Mouse (Mus musculus) limb, embryonic 12.5 days (tissue): ENCODE measurements around the gene Fry. TPM values are rescaled to one million over a fixed set of nuclear protein-coding genes. Genes with fewer than 3 reads are reported as not detected.

Experiments
- ATAC-seq: fragments of 200-750 bp; cut with Nextera tagmentation; 2 replicates; pipeline ENCODE4 v1.8.0; 2017; ENCODE audit warnings: low read depth, moderate TSS enrichment; ENCODE audit not compliant: insufficient number of reproducible peaks, insufficient read depth, low FRiP score, low TSS enrichment
- H3K27ac ChIP-seq: fragments of 300-500 bp; sonication (generic); 2 replicates; pipeline ENCODE4 v1.5.1; 2016; ENCODE audit warnings: mild to moderate bottlenecking, moderate library complexity
- H3K27me3 ChIP-seq: fragments of 300-500 bp; sonication (generic); 2 replicates; pipeline ENCODE4 v1.6.1; 2016; ENCODE audit warnings: mild to moderate bottlenecking, moderate library complexity
- H3K36me3 ChIP-seq: fragments of 300-500 bp; sonication (generic); 2 replicates; pipeline ENCODE4 v1.6.1; 2016; ENCODE audit warnings: mild to moderate bottlenecking, moderate library complexity
- H3K4me1 ChIP-seq: fragments of 300-500 bp; sonication (generic); replicated peaks from 2 replicates; pipeline ENCODE4 v1.6.1; 2016
- H3K4me2 ChIP-seq: fragments of 300-500 bp; sonication (generic); 2 replicates; pipeline ENCODE4 v1.6.1; 2016; ENCODE audit warnings: mild to moderate bottlenecking, moderate library complexity
- H3K4me3 ChIP-seq: fragments of 300-500 bp; sonication (generic); replicated peaks from 2 replicates; pipeline ENCODE4 v1.5.1; 2016; ENCODE audit warnings: mild to moderate bottlenecking
- H3K9ac ChIP-seq: fragments of 300-500 bp; sonication (generic); replicated peaks from 2 replicates; pipeline ENCODE4 v1.6.1; 2016; ENCODE audit warnings: mild to moderate bottlenecking, moderate library complexity
- H3K9me3 ChIP-seq: fragments of 300-500 bp; sonication (generic); 2 replicates; pipeline ENCODE4 v1.6.1; 2016; ENCODE audit warnings: mild to moderate bottlenecking, moderate library complexity
- WGBS: fragments of 180-500 bp; shearing (Covaris S2); methylation state at CpG from one replicate; pipeline ENCODE4 v1.1.7; 2016; 5-methylcytosine and 5-hydroxymethylcytosine counted together
- polyA plus RNA-seq: library from polyadenylated mRNA; unstranded; fragments of >200 nt; fragmentation: Nextera tagmentation; extraction: Ambion mirVana; gene quantifications from 2 replicates; pipeline ENCODE4 v1.2.1, GENCODE M21; 2016

Fry gene
- polyA plus RNA-seq, 1 experiment from 2014 or later, result 7.3 TPM

- Histone ChIP-seq H3K4me2 (no peak overlapping the region), H3K9ac (no peak overlapping the region), H3K27ac (0 out of 2 replicates have a peak overlapping the region, but pooled peaks have one; percentile 64), H3K36me3 (no peaks in the 10 kb centered on the region), H3K4me1 (peaks cover 9% of the 10 kb centered on the region), H3K9me3 (no peaks in the 10 kb centered on the region), H3K4me3 (no peak overlapping the region), H3K27me3 (no peaks in the 10 kb centered on the region)
- ATAC-seq, result no peak
- WGBS, result 70% methylated on average over 11 of the region's 11 CpGs
Measured at GRCm38 (mm10) chr5:150295096-150295495, 176.7 kb downstream of the Fry start.

DNA sequence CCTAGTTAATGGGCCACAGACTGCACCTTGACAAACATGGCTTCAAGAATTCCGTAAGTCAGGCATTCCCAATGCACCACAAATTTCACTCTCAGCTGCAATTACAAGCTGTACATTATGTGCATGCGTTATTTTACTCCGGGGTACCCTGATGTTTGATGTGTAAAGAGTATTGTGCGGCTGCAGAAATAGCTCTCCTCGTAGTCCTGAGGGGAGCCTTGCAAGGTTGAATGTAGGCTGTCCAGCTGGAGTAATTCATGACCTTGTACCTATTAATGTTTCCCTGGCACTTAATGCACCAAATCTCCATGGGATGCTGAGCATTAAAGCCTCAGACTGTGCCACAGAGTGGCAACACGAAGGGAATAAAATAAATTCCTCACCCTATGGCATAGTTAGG is 180.5 kb downstream of the Fry start:
- Histone ChIP-seq H3K27ac (no peak overlapping the region), H3K4me3 (no peak overlapping the region), H3K36me3 (no peaks in the 10 kb centered on the region), H3K4me1 (peaks cover 4% of the 10 kb centered on the region), H3K27me3 (no peaks in the 10 kb centered on the region), H3K4me2 (no peak overlapping the region), H3K9me3 (no peaks in the 10 kb centered on the region), H3K9ac (no peak overlapping the region)
- ATAC-seq, result no peak
- 70% methylated on average over 6 of the region's 6 CpGs for WGBS

GRCm38 (mm10) chr5:150302123-150302522 is 183.7 kb downstream of the Fry start:
- no peak for ATAC-seq
- H3K9ac ChIP-seq, result no peak overlapping the region
- no peak overlapping the region for H3K27ac ChIP-seq
- no peaks in the 10 kb centered on the region for H3K27me3 ChIP-seq
- H3K4me2 ChIP-seq, result no peak overlapping the region
- H3K4me1 ChIP-seq, result no peaks in the 10 kb centered on the region; the same call in 1 of the 2 replicates
- WGBS, result 73% methylated on average over 2 of the region's 2 CpGs
- no peaks in the 10 kb centered on the region for H3K9me3 ChIP-seq
- no peak overlapping the region for H3K4me3 ChIP-seq
- no peaks in the 10 kb centered on the region for H3K36me3 ChIP-seq

DNA sequence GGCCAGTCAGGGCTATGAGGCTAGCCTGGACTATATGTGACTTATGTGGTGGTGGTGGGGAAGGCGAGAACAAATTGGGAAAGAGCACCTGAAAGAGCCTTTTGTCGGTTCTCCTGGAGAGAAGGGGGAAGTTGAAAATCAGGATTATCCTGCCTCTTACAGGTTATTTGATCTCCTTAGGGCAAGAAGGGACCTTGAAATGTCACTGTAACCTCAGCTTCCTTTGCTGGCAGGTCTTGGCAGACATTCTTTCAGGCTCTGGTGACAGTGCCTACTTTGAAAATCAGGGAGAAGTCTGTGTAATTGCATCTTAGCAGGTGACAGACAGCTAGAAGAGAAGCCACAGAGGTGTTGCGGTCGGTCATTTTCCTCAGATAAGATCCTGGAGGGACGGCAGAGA is 184.6 kb downstream of the Fry start:
- H3K9me3 ChIP-seq, result no peaks in the 10 kb centered on the region
- H3K9ac ChIP-seq, result no peak overlapping the region
- H3K4me1 ChIP-seq, result no peaks in the 10 kb centered on the region; the same call in 1 of the 2 replicates
- no peaks in the 10 kb centered on the region for H3K27me3 ChIP-seq
- ATAC-seq, result no peak
- H3K4me3 ChIP-seq, result no peak overlapping the region
- WGBS, result 68% methylated on average over 5 of the region's 5 CpGs
- H3K27ac ChIP-seq, result no peak overlapping the region
- H3K36me3 ChIP-seq, result no peaks in the 10 kb centered on the region
- H3K4me2 ChIP-seq, result no peak overlapping the region

DNA sequence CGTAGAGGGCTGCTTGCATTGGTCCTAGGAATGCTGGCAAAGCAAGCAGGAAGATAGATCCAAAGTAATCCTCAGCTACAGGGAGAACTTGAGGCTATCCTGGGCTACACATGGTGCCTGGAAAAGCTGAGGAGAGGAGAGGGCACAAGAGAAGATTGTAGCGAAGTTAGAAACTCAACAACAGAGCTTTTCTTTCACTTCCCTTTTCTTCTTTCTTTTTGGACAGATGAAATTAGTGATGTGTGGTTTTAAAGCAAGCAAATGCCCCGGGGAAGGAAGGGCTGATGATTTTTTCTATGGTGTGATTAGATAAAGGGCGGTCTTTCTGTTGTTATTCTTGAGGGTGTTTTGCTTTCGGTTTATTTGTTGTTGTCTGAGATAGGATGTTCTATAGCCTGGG is 188.1 kb downstream of the Fry start:
- Histone ChIP-seq H3K9ac (no peak overlapping the region), H3K4me3 (no peak overlapping the region), H3K9me3 (peaks cover 2% of the 10 kb centered on the region; the same call in 1 of the 2 replicates), H3K4me2 (no peak overlapping the region), H3K27ac (no peak overlapping the region), H3K27me3 (no peaks in the 10 kb centered on the region), H3K4me1 (no peaks in the 10 kb centered on the region), H3K36me3 (no peaks in the 10 kb centered on the region)
- ATAC-seq, result no peak
- WGBS, result 88% methylated on average over 5 of the region's 5 CpGs

- Histone ChIP-seq H3K9me3 (peaks cover 5% of the 10 kb centered on the region; the same call in 1 of the 2 replicates), H3K27ac (no peak overlapping the region), H3K4me3 (no peak overlapping the region), H3K27me3 (no peaks in the 10 kb centered on the region), H3K4me1 (no peaks in the 10 kb centered on the region), H3K36me3 (no peaks in the 10 kb centered on the region), H3K4me2 (no peak overlapping the region), H3K9ac (no peak overlapping the region)
- WGBS, result 83% methylated on average over 2 of the region's 2 CpGs
- no peak for ATAC-seq
Measured at GRCm38 (mm10) chr5:150313229-150313628, 194.8 kb downstream of the Fry start.

DNA sequence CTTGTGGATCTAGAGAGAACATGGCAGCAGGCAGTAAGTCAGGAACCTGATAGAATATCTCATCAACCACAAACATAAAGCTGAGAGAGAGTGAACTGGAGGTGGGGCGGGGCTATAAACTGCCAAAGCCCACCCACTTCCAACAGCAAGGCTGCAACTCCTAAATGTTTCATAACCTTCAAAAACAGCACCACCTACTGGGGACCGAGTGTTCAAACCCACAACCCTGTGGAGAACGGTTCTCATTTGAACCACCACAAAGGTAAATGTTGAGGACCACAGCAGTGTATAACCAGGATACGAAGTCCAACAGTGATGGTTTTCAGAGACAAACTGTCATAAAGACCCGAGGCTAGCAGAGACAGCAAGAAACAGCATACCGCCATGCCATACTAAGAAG is 196.1 kb downstream of the Fry start:
- H3K4me2 ChIP-seq, result no peak overlapping the region
- H3K9ac ChIP-seq, result no peak overlapping the region
- peaks cover 5% of the 10 kb centered on the region; the same call in 1 of the 2 replicates for H3K9me3 ChIP-seq
- no peaks in the 10 kb centered on the region for H3K27me3 ChIP-seq
- H3K36me3 ChIP-seq, result no peaks in the 10 kb centered on the region
- 95% methylated on average over 6 of the region's 6 CpGs for WGBS
- H3K27ac ChIP-seq, result no peak overlapping the region
- H3K4me1 ChIP-seq, result no peaks in the 10 kb centered on the region
- ATAC-seq, result no peak
- H3K4me3 ChIP-seq, result no peak overlapping the region

DNA sequence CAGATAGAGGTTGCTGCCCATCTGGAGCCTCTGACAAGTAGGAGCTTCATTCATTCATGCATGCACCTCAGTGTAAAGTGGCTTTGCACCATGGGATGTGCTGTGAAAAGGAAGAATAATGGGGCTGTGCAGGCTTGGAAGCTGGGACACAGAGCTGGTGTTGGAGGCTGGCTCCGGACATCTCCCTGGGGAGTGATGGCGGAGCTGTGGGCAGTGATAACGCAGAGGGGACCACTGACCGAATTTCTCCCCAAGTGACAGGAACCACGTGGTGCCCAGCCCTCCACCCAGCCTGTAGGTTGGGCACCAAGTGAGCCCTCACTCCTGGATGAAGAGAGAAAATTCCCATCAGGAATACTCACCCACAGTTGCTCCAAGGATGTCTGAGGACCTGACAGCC is 207.0 kb downstream of the Fry start:
- ATAC-seq, result no peak
- Histone ChIP-seq H3K4me1 (0 out of 2 replicates have a peak, but pooled peaks cover 2% of the 10 kb centered on the region), H3K4me3 (no peak overlapping the region), H3K27ac (no peak overlapping the region), H3K9ac (no peak overlapping the region), H3K9me3 (peaks cover 2% of the 10 kb centered on the region; the same call in 1 of the 2 replicates), H3K27me3 (no peaks in the 10 kb centered on the region), H3K4me2 (no peak overlapping the region), H3K36me3 (no peaks in the 10 kb centered on the region)
- WGBS, result 70% methylated on average over 5 of the region's 5 CpGs

GRCm38 (mm10) chr5:150328686-150329085 is 210.2 kb downstream of the Fry start:
- no peak overlapping the region for H3K4me2 ChIP-seq
- 0 out of 2 replicates have a peak, but pooled peaks cover 2% of the 10 kb centered on the region for H3K4me1 ChIP-seq
- H3K27me3 ChIP-seq, result no peaks in the 10 kb centered on the region
- H3K27ac ChIP-seq, result no peak overlapping the region
- WGBS, result 95% methylated on average over 6 of the region's 6 CpGs
- H3K4me3 ChIP-seq, result no peak overlapping the region
- H3K36me3 ChIP-seq, result no peaks in the 10 kb centered on the region
- no peak overlapping the region for H3K9ac ChIP-seq
- ATAC-seq, result no peak
- no peaks in the 10 kb centered on the region for H3K9me3 ChIP-seq

GRCm38 (mm10) chr5:150331821-150332220 is 213.4 kb downstream of the Fry start:
- no peaks in the 10 kb centered on the region for H3K4me1 ChIP-seq
- no peaks in the 10 kb centered on the region for H3K27me3 ChIP-seq

DNA sequence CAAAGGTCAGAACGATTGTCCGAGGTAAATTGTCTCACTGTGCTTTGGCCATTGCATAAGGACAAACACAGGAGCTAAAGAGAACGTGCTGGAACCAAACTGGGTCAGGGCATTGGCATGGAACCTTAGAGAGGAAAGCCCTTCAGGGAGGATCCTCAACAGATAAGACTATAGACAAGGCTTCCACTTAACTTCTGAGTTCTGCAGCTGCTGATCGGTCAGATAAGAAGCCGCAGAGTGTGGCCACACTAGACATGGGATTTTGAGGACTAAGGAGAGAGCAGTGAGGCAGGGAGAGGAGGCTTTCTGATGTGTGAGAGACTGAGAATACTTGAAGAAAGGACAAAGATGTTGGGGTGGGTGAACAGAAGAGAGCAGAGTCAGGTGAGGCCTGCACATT is 214.4 kb downstream of the Fry start:
- H3K27ac ChIP-seq, result no peak overlapping the region
- WGBS, result 80% methylated on average over 5 of the region's 5 CpGs
- no peaks in the 10 kb centered on the region for H3K36me3 ChIP-seq
- no peaks in the 10 kb centered on the region for H3K27me3 ChIP-seq
- no peak overlapping the region for H3K9ac ChIP-seq
- no peak overlapping the region for H3K4me3 ChIP-seq
- no peak for ATAC-seq
- H3K4me1 ChIP-seq, result peaks cover 1% of the 10 kb centered on the region; the same call in 1 of the 2 replicates
- H3K4me2 ChIP-seq, result no peak overlapping the region
- no peaks in the 10 kb centered on the region for H3K9me3 ChIP-seq

More at GRCm38 (mm10) chr5:150331821-150332220, 213.4 kb downstream of the Fry start:
- ATAC-seq, result no peak
- Histone ChIP-seq H3K27ac (no peak overlapping the region), H3K9ac (no peak overlapping the region), H3K36me3 (no peaks in the 10 kb centered on the region), H3K4me3 (no peak overlapping the region), H3K4me2 (no peak overlapping the region), H3K9me3 (no peaks in the 10 kb centered on the region)
- WGBS, result 85% methylated on average over 2 of the region's 2 CpGs

- Histone ChIP-seq H3K27me3 (no peaks in the 10 kb centered on the region), H3K36me3 (no peaks in the 10 kb centered on the region), H3K9ac (no peak overlapping the region), H3K4me2 (no peak overlapping the region), H3K9me3 (no peaks in the 10 kb centered on the region), H3K4me3 (no peak overlapping the region), H3K27ac (no peak overlapping the region), H3K4me1 (peaks cover 3% of the 10 kb centered on the region; the same call in 1 of the 2 replicates)
- 72% methylated on average over 10 of the region's 10 CpGs for WGBS
- ATAC-seq, result no peak
Measured at GRCm38 (mm10) chr5:150333328-150333731, 214.9 kb downstream of the Fry start.
